Mouse (Mus musculus) brain, embryonic 14.5 days (tissue): ENCODE results near the gene Gstp3.

Experiments used
- CTCF ChIP-seq: fragments of 200-500 bp; IDR thresholded peaks from 2 replicates; pipeline ENCODE4 v1.5.1; 2012; ENCODE audit warnings: inconsistent platforms, mild to moderate bottlenecking, moderate library complexity, borderline replicate concordance; ENCODE audit not compliant: insufficient read depth, insufficient read length; ENCODE audit errors: extremely low read depth
- POLR2A ChIP-seq: fragments of 200-500 bp; IDR thresholded peaks from 2 replicates; pipeline ENCODE4 v1.6.1; 2012; ENCODE audit warnings: mild to moderate bottlenecking, inconsistent platforms, borderline replicate concordance; ENCODE audit not compliant: poor library complexity, insufficient read depth, insufficient read length, severe bottlenecking; ENCODE audit errors: extremely low read depth

- no peak for TF ChIP-seq CTCF
- no peak for TF ChIP-seq POLR2A
Observed at GRCm38 (mm10) chr19:4102626-4103025, 43.3 kb upstream of the Gstp3 start.
